Mouse (Mus musculus) liver, embryonic 11.5 days (tissue): ENCODE data around the gene Vav3. TPM values are rescaled to one million over a fixed set of nuclear protein-coding genes. Genes with fewer than 3 reads are reported as not detected.

Source experiments
- ATAC-seq: fragments of 200-750 bp; cut with Nextera tagmentation; replicated peaks from 2 replicates; pipeline ENCODE4 v1.8.0; 2017; ENCODE audit warnings: moderate number of reproducible peaks, mild to moderate bottlenecking, moderate TSS enrichment, moderate library complexity; ENCODE audit not compliant: low FRiP score
- DNase-seq: peaks from one replicate; pipeline ENCODE4 v3.0.0-alpha.2; 2017; ENCODE audit warnings: low spot score
- H3K27ac ChIP-seq: fragments of 300-500 bp; sonication (generic); 2 replicates; pipeline ENCODE4 v1.5.1; 2014; ENCODE audit warnings: mild to moderate bottlenecking, low read depth, low read length, control low read depth
- H3K27me3 ChIP-seq: fragments of 300-500 bp; sonication (generic); replicated peaks from 2 replicates; pipeline ENCODE4 v1.6.1; 2014; ENCODE audit warnings: low read length, mixed read lengths; ENCODE audit not compliant: control insufficient read depth, insufficient read depth
- H3K36me3 ChIP-seq: fragments of 300-500 bp; sonication (generic); 2 replicates; pipeline ENCODE4 v1.6.1; 2014; ENCODE audit warnings: mild to moderate bottlenecking, low read length, moderate library complexity, mixed read lengths; ENCODE audit not compliant: control insufficient read depth, insufficient read depth
- H3K4me1 ChIP-seq: fragments of 300-500 bp; sonication (generic); replicated peaks from 2 replicates; pipeline ENCODE4 v1.6.1; 2014; ENCODE audit warnings: low read length, mixed read lengths; ENCODE audit not compliant: control insufficient read depth, insufficient read depth
- H3K4me2 ChIP-seq: fragments of 300-500 bp; sonication (generic); 2 replicates; pipeline ENCODE4 v1.6.1; 2014; ENCODE audit warnings: mild to moderate bottlenecking, control low read depth, moderate library complexity
- H3K4me3 ChIP-seq: fragments of 300-500 bp; sonication (generic); 2 replicates; pipeline ENCODE4 v1.5.1; 2014; ENCODE audit warnings: low read depth, low read length, control low read depth
- H3K9ac ChIP-seq: fragments of 300-500 bp; sonication (generic); 2 replicates; pipeline ENCODE4 v1.6.1; 2014; ENCODE audit warnings: low read depth, low read length, control low read depth
- H3K9me3 ChIP-seq: fragments of 300-500 bp; sonication (generic); 2 replicates; pipeline ENCODE4 v1.6.1; 2016; ENCODE audit warnings: low read length, inconsistent platforms, mixed read lengths; ENCODE audit not compliant: control insufficient read depth
- WGBS: fragments of 180-500 bp; shearing (Covaris S2); extraction: QIAGEN DNeasy Blood & Tissue Kit; methylation state at CpG from one replicate; pipeline ENCODE4 v1.1.7; 2014; 5-methylcytosine and 5-hydroxymethylcytosine counted together
- polyA plus RNA-seq: library from polyadenylated mRNA; unstranded; fragments of >200 nt; fragmentation: Nextera tagmentation; extraction: Ambion mirVana; gene quantifications from 2 replicates; pipeline ENCODE4 v1.2.1, GENCODE M21; 2014

Vav3 gene
- polyA plus RNA-seq, result 5.8 and 7.0 TPM in 2 replicates

GRCm38 (mm10) chr3:109340274-109341070 lies at the start of gene Vav3:
Gene Vav3 (plus strand): TSS chr3:109340653.
- peak within 1 kb of the TSS; percentile 94 for H3K4me2 ChIP-seq
- WGBS, result under 1% methylated on average over 88 of the region's 92 CpGs
- no peaks in the 10 kb centered on the region for H3K4me1 ChIP-seq
- H3K9ac ChIP-seq, result peak within 1 kb of the TSS; percentile 62
- peak within 1 kb of the TSS; percentile 54; the same call in 1 of the 2 replicates for H3K27ac ChIP-seq
- DNase-seq, result peak; percentile 76
- ATAC-seq, result peak; percentile 82
- no peaks in the 10 kb centered on the region for H3K27me3 ChIP-seq
- no peaks in the 10 kb centered on the region for H3K9me3 ChIP-seq
- H3K4me3 ChIP-seq, result peak within 1 kb of the TSS; percentile 72
- no peaks in the 10 kb centered on the region for H3K36me3 ChIP-seq

- ATAC-seq, result no peak
- Histone ChIP-seq H3K9me3 (no peaks in the 10 kb centered on the region), H3K27me3 (no peaks in the 10 kb centered on the region), H3K4me3 (no peak overlapping the region), H3K27ac (no peak overlapping the region), H3K4me2 (no peak overlapping the region), H3K36me3 (no peaks in the 10 kb centered on the region), H3K9ac (no peak overlapping the region), H3K4me1 (no peaks in the 10 kb centered on the region)
- WGBS, result 77% methylated on average over 6 of the region's 6 CpGs
- no peak for DNase-seq
Observed at GRCm38 (mm10) chr3:109298857-109299256, 41.6 kb upstream of the Vav3 start.

DNA sequence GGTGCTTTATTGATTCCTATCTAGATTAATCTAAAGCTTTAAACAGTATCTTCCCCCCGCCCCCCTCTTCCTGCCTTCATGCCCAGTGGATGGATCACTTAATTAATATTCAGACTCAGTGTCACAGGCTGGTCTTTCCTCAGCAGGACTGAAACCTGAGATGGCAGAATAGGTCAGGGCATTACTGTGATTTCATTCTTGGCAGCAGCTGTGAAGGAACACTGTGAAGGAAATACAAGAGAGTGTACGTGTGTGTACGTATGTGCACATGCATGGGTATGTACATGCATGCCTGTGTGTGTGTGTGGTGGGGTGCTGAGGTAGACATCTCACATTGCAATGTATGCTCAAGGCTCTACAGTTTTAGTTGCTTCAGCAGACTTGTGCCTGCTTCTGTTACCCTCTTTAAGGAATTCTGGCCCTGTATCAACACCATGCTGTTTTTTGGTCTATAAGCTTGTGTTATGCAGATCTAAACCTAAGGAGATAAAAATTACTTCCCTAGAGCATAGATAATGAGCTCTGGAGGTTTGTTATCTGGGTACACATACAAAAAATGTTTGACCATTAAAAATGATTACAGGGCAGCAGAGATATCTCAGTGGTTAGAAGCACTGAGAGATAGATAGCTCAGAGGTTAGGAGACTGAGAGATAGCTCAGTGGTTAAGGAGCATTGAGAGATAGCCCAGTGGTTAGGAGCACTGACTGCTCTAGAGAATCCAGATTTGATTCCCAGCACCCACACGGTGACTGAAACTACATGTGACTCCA lies 41.0 kb upstream of the Vav3 start:
- Histone ChIP-seq H3K4me2 (no peak overlapping the region), H3K4me3 (no peak overlapping the region), H3K27me3 (no peaks in the 10 kb centered on the region), H3K9ac (no peak overlapping the region), H3K9me3 (no peaks in the 10 kb centered on the region), H3K27ac (no peak overlapping the region), H3K4me1 (no peaks in the 10 kb centered on the region), H3K36me3 (no peaks in the 10 kb centered on the region)
- ATAC-seq, result peak; percentile 29; the same call in 1 of the 2 replicates
- WGBS, result 70% methylated on average over 4 of the region's 4 CpGs
- DNase-seq, result no peak

DNA sequence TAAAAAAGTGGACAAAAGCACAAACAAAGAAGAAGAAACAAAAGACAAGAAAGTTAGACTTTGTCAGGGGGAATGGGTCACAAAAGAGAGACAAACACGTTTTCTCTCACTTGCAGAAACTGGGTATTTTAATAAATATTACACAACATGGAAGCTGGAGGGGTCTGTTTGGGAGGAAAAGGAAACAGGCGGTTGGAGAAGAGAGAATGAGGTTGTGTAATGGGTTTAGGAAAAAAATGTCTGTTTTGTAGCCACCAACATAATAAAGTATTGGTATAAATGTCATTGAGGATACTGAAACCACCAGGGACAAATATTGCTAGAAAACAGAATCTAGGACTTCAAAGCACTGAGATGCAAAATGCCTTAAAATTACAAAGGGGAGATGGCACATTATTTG lies 38.4 kb upstream of the Vav3 start:
- no peak overlapping the region for H3K4me2 ChIP-seq
- no peaks in the 10 kb centered on the region for H3K4me1 ChIP-seq
- H3K4me3 ChIP-seq, result no peak overlapping the region
- whole genome bisulfite sequencing, result 56% methylated on average over 2 of the region's 2 CpGs
- no peak overlapping the region for H3K27ac ChIP-seq
- no peaks in the 10 kb centered on the region for H3K9me3 ChIP-seq
- DNase-seq, result no peak
- no peak for ATAC-seq
- H3K9ac ChIP-seq, result no peak overlapping the region
- H3K36me3 ChIP-seq, result no peaks in the 10 kb centered on the region
- H3K27me3 ChIP-seq, result no peaks in the 10 kb centered on the region

GRCm38 (mm10) chr3:109307406-109307805 lies 33.0 kb upstream of the Vav3 start:
- no peak for ATAC-seq
- no peaks in the 10 kb centered on the region for H3K27me3 ChIP-seq
- no peak overlapping the region for H3K4me2 ChIP-seq
- H3K4me3 ChIP-seq, result no peak overlapping the region
- no peak for DNase-seq
- no peaks in the 10 kb centered on the region for H3K9me3 ChIP-seq
- WGBS, result 77% methylated on average over 7 of the region's 7 CpGs
- peaks cover 5% of the 10 kb centered on the region; the same call in 1 of the 2 replicates for H3K4me1 ChIP-seq
- H3K27ac ChIP-seq, result no peak overlapping the region
- H3K9ac ChIP-seq, result no peak overlapping the region
- no peaks in the 10 kb centered on the region for H3K36me3 ChIP-seq

DNA sequence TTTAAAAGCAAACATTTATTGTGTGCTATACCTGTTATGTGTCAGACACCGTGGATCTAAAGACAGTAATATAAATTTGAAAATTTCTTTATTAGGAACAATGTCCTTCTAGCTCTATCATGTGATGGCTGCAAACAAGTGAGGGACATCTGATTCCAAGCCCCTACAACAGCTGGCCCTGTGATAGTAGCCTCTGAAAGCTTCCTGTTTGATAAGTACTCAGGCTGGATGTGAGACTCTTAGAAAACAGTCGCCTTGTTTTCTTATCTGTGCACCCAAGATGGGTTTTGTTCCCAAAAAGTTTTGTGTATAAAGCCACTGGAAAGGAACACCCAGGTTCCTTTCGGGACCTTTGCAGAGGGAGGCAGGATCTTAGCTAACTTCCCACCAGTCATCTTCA lies 32.0 kb upstream of the Vav3 start:
- Histone ChIP-seq H3K4me2 (no peak overlapping the region), H3K27me3 (no peaks in the 10 kb centered on the region), H3K4me3 (no peak overlapping the region), H3K9ac (no peak overlapping the region), H3K4me1 (peaks cover 5% of the 10 kb centered on the region; the same call in 1 of the 2 replicates), H3K36me3 (no peaks in the 10 kb centered on the region), H3K27ac (no peak overlapping the region), H3K9me3 (no peaks in the 10 kb centered on the region)
- ATAC-seq, result peak; percentile 69
- WGBS, result 36% methylated on average over 3 of the region's 3 CpGs
- DNase-seq, result no peak

DNA sequence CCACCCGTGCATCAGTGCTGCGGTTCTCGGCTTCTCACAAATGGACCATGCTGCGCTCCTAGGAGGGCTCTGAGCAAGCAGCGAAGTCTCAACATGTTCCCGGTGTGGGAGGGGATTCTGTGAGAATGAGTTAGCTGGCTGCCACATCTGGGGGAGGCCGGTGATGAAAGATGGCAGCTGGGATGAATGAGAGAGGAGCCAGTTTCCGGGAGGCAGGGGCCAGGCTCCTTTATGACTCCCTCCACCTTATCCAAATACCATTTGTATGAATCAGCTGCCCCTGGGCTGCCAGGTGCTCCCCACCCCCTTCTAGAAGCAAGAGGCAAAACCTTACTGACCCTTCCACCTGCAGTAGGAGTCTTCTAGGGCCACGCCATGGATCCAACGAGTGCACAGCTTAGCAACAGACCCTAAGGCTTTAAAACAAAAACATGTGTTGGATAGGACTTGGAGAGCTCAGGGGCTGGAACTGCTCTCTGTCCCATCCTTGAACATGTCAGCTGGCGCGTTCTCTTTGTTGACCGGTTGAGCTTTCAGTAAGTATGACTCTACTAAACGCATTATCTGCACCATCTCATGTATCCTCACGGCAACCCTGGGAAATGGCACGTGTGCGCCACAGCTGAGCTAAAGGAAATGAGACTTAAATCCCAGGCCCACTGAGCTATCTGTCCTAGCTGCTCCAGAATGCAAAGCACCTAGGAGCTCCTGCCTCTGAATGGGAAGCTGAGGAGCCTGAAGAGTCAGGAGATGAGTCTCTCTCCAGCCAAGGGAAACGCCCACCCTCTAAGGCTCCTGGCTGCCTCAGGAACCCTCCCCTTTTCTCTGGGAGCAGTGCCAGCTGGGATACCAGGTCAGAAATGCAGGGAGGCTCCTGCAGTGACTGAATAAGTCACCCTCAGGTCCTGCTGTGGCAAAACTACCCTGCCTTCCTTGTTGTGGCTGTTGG lies 30.9 kb upstream of the Vav3 start:
- H3K4me2 ChIP-seq, result no peak overlapping the region
- H3K9me3 ChIP-seq, result no peaks in the 10 kb centered on the region
- H3K27me3 ChIP-seq, result no peaks in the 10 kb centered on the region
- H3K36me3 ChIP-seq, result no peaks in the 10 kb centered on the region
- no peak overlapping the region for H3K4me3 ChIP-seq
- DNase-seq (no peak), ATAC-seq (no peak)
- H3K27ac ChIP-seq, result no peak overlapping the region
- H3K4me1 ChIP-seq, result peaks cover 5% of the 10 kb centered on the region; the same call in 1 of the 2 replicates
- H3K9ac ChIP-seq, result no peak overlapping the region
- WGBS, result 82% methylated on average over 18 of the region's 18 CpGs

DNA sequence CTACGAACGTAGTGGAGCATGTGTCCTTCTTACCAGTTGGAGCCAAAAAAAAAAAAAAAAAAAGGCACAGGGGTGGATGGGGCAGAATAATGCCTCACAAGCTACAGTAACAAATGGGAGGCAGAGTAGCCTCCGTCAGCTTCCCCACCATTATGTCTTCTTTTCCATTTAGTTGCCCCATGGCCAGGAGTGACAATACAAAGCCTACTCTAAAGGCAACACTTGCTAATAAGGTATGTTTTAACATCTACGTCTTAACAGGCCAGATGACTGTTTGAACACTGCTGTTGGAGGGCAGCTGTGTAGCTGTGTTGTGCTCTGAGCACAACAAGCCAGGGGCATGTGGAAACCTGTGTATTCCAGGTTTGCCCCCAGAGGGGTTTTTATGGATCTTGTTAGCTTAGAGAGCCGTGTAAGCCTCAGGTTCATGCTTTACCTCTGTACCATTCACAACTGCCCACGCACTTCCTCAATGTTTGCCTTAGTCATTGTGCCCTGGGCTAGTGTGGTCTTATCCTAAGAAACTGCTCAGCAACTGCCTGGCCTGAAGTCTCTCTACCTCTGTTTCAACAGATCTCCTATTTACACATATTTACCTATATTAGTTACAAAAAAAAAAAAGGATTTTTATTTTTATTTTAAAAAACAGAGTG lies 29.2 kb upstream of the Vav3 start:
- H3K27ac ChIP-seq, result no peak overlapping the region
- no peaks in the 10 kb centered on the region for H3K36me3 ChIP-seq
- no peak for DNase-seq
- ATAC-seq, result no peak
- WGBS, result 67% methylated on average over 6 of the region's 6 CpGs
- no peak overlapping the region for H3K4me3 ChIP-seq
- no peaks in the 10 kb centered on the region for H3K27me3 ChIP-seq
- H3K9me3 ChIP-seq, result no peaks in the 10 kb centered on the region
- peaks cover 5% of the 10 kb centered on the region; the same call in 1 of the 2 replicates for H3K4me1 ChIP-seq
- H3K9ac ChIP-seq, result no peak overlapping the region
- H3K4me2 ChIP-seq, result no peak overlapping the region
